Mouse (Mus musculus) lung, embryonic 14.5 days (tissue): ENCODE results near the gene Tmem117. TPM values are rescaled to one million over a fixed set of nuclear protein-coding genes. Genes with fewer than 3 reads are reported as not detected.

Experiments
- ATAC-seq: fragments of 200-750 bp; cut with Nextera tagmentation; 2 replicates; pipeline ENCODE4 v1.8.0; 2017; ENCODE audit warnings: mild to moderate bottlenecking, moderate TSS enrichment, moderate library complexity; ENCODE audit not compliant: insufficient read depth
- DNase-seq: peaks from one replicate; pipeline ENCODE4 v3.0.0-alpha.2; 2015
- H3K27ac ChIP-seq: fragments of 300-500 bp; sonication (generic); 2 replicates; pipeline ENCODE4 v1.5.1; 2014; ENCODE audit warnings: low read depth, mild to moderate bottlenecking, moderate library complexity
- H3K27me3 ChIP-seq: fragments of 300-500 bp; sonication (generic); 2 replicates; pipeline ENCODE4 v1.6.1; 2014; ENCODE audit warnings: low read length, control low read depth; ENCODE audit not compliant: insufficient read depth
- H3K36me3 ChIP-seq: fragments of 300-500 bp; sonication (generic); 2 replicates; pipeline ENCODE4 v1.6.1; 2014; ENCODE audit warnings: control low read depth; ENCODE audit not compliant: insufficient read depth
- H3K4me1 ChIP-seq: fragments of 300-500 bp; sonication (generic); 2 replicates; pipeline ENCODE4 v1.6.1; 2014; ENCODE audit warnings: antibody characterized with exemption, control low read depth; ENCODE audit not compliant: insufficient read depth
- H3K4me2 ChIP-seq: fragments of 300-500 bp; sonication (generic); 2 replicates; pipeline ENCODE4 v1.6.1; 2014; ENCODE audit warnings: mild to moderate bottlenecking
- H3K4me3 ChIP-seq: fragments of 300-500 bp; sonication (generic); 2 replicates; pipeline ENCODE4 v1.5.1; 2014; ENCODE audit warnings: low read depth, low read length
- H3K9ac ChIP-seq: fragments of 300-500 bp; sonication (generic); 2 replicates; pipeline ENCODE4 v1.6.1; 2014
- H3K9me3 ChIP-seq: fragments of 300-500 bp; sonication (generic); 2 replicates; pipeline ENCODE4 v1.6.1; 2016; ENCODE audit warnings: low read depth, low read length, control low read depth
- CTCF ChIP-seq: IDR thresholded peaks from 2 replicates; pipeline ENCODE4 v1.5.1; 2016; ENCODE audit warnings: antibody characterized with exemption, low read depth
- WGBS: fragments of 180-500 bp; shearing (Covaris S2); extraction: QIAGEN DNeasy Blood & Tissue Kit; methylation state at CpG from one replicate; pipeline ENCODE4 v1.1.7; 2014; 5-methylcytosine and 5-hydroxymethylcytosine counted together
- polyA plus RNA-seq: library from polyadenylated mRNA; unstranded; fragments of >200 nt; fragmentation: Nextera tagmentation; extraction: Ambion mirVana; gene quantifications from 2 replicates; pipeline ENCODE4 v1.2.1, GENCODE M21; 2014

Tmem117 gene
- polyA plus RNA-seq, 1 experiment from 2014 or later: 2.8 TPM

GRCm38 (mm10) chr15:94590083-94590482 lies 38.9 kb upstream of the Tmem117 start:
- TF ChIP-seq CTCF: no peak
- Histone ChIP-seq H3K27ac (no peak overlapping the region), H3K4me1 (no peaks in the 10 kb centered on the region), H3K9ac (no peak overlapping the region; the same call in 1 of the 2 replicates), H3K9me3 (no peaks in the 10 kb centered on the region), H3K27me3 (no peaks in the 10 kb centered on the region), H3K36me3 (peaks cover 16% of the 10 kb centered on the region), H3K4me2 (peak overlapping the region; percentile 58), H3K4me3 (peak overlapping the region; percentile 95)
- 10% methylated on average over 8 of the region's 8 CpGs for WGBS
- DNase-seq (no peak), ATAC-seq (peak; percentile 36; the same call in 1 of the 2 replicates)

GRCm38 (mm10) chr15:94591356-94591755 lies 37.7 kb upstream of the Tmem117 start:
- ATAC-seq: no peak
- Histone ChIP-seq H3K27ac (no peak overlapping the region), H3K9me3 (no peaks in the 10 kb centered on the region), H3K36me3 (peaks cover 4% of the 10 kb centered on the region; the same call in 1 of the 2 replicates), H3K4me3 (no peak overlapping the region), H3K4me1 (no peaks in the 10 kb centered on the region), H3K9ac (no peak overlapping the region), H3K4me2 (no peak overlapping the region), H3K27me3 (no peaks in the 10 kb centered on the region)
- WGBS: 83% methylated on average over 4 of the region's 4 CpGs
- no peak for DNase-seq
- TF ChIP-seq CTCF: no peak

GRCm38 (mm10) chr15:94593586-94593985 lies 35.4 kb upstream of the Tmem117 start:
- Histone ChIP-seq H3K9me3 (no peaks in the 10 kb centered on the region), H3K4me2 (no peak overlapping the region), H3K36me3 (no peaks in the 10 kb centered on the region), H3K4me1 (no peaks in the 10 kb centered on the region), H3K27ac (no peak overlapping the region), H3K9ac (no peak overlapping the region), H3K27me3 (no peaks in the 10 kb centered on the region), H3K4me3 (no peak overlapping the region)
- ATAC-seq (no peak), DNase-seq (no peak)
- TF ChIP-seq CTCF: no peak
- 82% methylated on average over 1 of the region's 1 CpGs for WGBS

GRCm38 (mm10) chr15:94600145-94600707 lies 28.8 kb upstream of the Tmem117 start:
- no peak overlapping the region for H3K4me2 ChIP-seq
- H3K27ac ChIP-seq: no peak overlapping the region
- no peaks in the 10 kb centered on the region for H3K9me3 ChIP-seq
- no peaks in the 10 kb centered on the region for H3K36me3 ChIP-seq
- DNase-seq: no peak
- H3K27me3 ChIP-seq: no peaks in the 10 kb centered on the region
- no peak overlapping the region for H3K4me3 ChIP-seq
- no peak overlapping the region for H3K9ac ChIP-seq
- WGBS: 61% methylated on average over 11 of the region's 11 CpGs
- TF ChIP-seq CTCF: no peak
- no peak for ATAC-seq
- H3K4me1 ChIP-seq: no peaks in the 10 kb centered on the region

- Histone ChIP-seq H3K4me3 (no peak overlapping the region), H3K4me1 (no peaks in the 10 kb centered on the region), H3K9me3 (no peaks in the 10 kb centered on the region), H3K4me2 (no peak overlapping the region), H3K27me3 (no peaks in the 10 kb centered on the region), H3K9ac (no peak overlapping the region), H3K36me3 (no peaks in the 10 kb centered on the region), H3K27ac (no peak overlapping the region)
- peak; percentile 58 for TF ChIP-seq CTCF
- WGBS: 18% methylated on average over 3 of the region's 3 CpGs
- ATAC-seq: peak; percentile 73
- peak; percentile 71 for DNase-seq
Observed at GRCm38 (mm10) chr15:94601339-94601738, 27.7 kb upstream of the Tmem117 start.

GRCm38 (mm10) chr15:94602441-94602840 lies 26.6 kb upstream of the Tmem117 start:
- TF ChIP-seq CTCF: no peak
- Histone ChIP-seq H3K27me3 (no peaks in the 10 kb centered on the region), H3K4me3 (no peak overlapping the region), H3K9ac (no peak overlapping the region), H3K4me2 (no peak overlapping the region), H3K27ac (no peak overlapping the region), H3K36me3 (no peaks in the 10 kb centered on the region), H3K4me1 (no peaks in the 10 kb centered on the region), H3K9me3 (no peaks in the 10 kb centered on the region)
- WGBS: 59% methylated on average over 3 of the region's 3 CpGs
- DNase-seq (no peak), ATAC-seq (no peak)

- Histone ChIP-seq H3K4me3 (no peak overlapping the region), H3K9me3 (no peaks in the 10 kb centered on the region), H3K9ac (no peak overlapping the region), H3K27ac (no peak overlapping the region), H3K36me3 (no peaks in the 10 kb centered on the region), H3K4me1 (no peaks in the 10 kb centered on the region), H3K27me3 (no peaks in the 10 kb centered on the region), H3K4me2 (no peak overlapping the region)
- no peak for TF ChIP-seq CTCF
- 89% methylated on average over 8 of the region's 8 CpGs for WGBS
- ATAC-seq (no peak), DNase-seq (no peak)
Observed at GRCm38 (mm10) chr15:94607768-94608167, 21.3 kb upstream of the Tmem117 start.
